Mouse (Mus musculus): ENCODE measurements around the gene Topbp1. TPM values are rescaled to one million over a fixed set of nuclear protein-coding genes. Genes with fewer than 3 reads are reported as not detected.
A peak's percentile ranks its signal among the peaks of the same experiment; 100 is the strongest.

Gene Topbp1
- 78.9 and 79.3 TPM in 2 replicates for polyA plus RNA-seq (2016; fragmentation: Nextera tagmentation; extraction: Ambion mirVana)

DNA sequence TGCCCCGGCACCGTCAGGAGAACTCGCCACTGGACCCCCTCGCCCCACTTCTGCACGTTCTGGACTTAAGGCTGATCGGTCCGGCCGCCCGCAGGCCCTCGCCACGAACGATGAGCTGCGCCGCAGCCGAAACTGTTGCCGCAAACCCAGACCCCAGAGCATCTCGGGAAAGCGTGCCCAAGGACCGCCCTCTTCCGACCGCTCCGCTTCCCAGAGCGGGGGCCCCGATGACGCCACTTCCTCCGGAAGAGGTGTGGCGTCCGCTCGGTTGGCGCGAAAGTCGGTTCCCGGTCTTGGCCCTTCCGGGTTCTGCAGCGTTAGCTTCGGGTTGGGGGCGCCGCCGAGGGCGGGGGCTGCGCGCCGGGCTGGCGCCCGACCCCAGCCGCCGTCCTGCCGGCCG is at the start of gene Topbp1, which contains the start of gene 1300017J02Rik:
Topbp1 (plus strand) TSS at position 289 of the 400 bp plus-strand sequence.
1300017J02Rik (minus strand) TSS at position 156 of the 400 bp plus-strand sequence.
- Histone ChIP-seq H3K36me3 (peaks cover 33% of the 10 kb centered on the region), H3K27me3 (ENCODE audit: low read depth, poor library complexity, severe bottlenecking) (no peaks in the 10 kb centered on the region), H3K9me3 (replicated peaks) (no peaks in the 10 kb centered on the region), H3K4me1 (peaks cover 35% of the 10 kb centered on the region), H3K27ac (replicated peaks) (peak within 1 kb of the TSS; percentile 97), H3K4me3 (peak within 1 kb of the TSS; percentile 94)
- DNase-seq (ENCODE audit: low spot score), result peak; percentile 96
- under 1% methylated on average over 49 of the region's 49 CpGs for WGBS

DNA sequence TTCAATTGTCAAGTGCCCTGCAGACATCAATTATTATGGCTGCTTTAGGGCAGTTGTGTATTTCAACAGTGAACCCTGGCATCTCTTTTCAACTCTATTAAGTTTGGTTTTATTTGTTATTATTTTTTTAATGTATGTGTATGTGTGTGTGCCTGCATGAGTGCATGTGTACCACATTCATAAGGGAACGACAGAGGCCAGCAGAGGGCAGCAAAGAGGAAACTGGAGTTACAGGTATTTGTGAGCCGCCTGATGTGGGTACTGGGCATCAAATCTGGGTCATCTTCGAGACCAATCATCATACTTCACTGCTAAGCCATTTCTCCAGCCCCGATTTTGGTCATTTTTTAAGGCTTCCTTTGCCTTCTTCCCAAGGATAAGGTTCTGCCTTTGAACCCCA is 39.2 kb upstream of the Topbp1 start:
- Histone ChIP-seq H3K4me1 (no peaks in the 10 kb centered on the region), H3K36me3 (no peaks in the 10 kb centered on the region), H3K27me3 (ENCODE audit: low read depth, poor library complexity, severe bottlenecking) (no peaks in the 10 kb centered on the region), H3K9me3 (replicated peaks) (no peaks in the 10 kb centered on the region), H3K27ac (replicated peaks) (no peak overlapping the region), H3K4me3 (no peak overlapping the region)
- WGBS, result 90% methylated on average over 4 of the region's 4 CpGs
- DNase-seq (ENCODE audit: low spot score), result no peak

DNA sequence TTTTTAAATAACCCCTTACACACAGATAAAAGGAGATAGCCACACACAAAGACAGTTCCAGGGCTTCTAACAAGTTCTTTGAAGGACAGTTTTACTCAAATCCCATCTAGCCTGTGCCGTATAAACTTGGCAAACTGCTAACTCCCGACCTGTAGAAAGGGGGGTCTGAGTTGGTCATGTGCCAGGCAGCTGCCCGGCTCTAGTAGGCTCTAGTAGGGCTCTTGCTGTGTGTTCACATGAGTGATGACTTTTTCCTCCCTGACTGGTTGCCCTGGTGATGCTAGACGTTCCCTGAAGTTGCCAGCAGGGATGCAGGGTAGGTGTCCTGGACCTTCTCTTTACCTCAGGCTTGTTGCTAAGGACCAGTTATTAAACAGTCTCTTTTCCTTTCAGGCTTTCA is 33.9 kb upstream of the Topbp1 start:
- H3K36me3 ChIP-seq, result no peaks in the 10 kb centered on the region
- DNase-seq (ENCODE audit: low spot score), result no peak
- no peaks in the 10 kb centered on the region for H3K27me3 ChIP-seq (ENCODE audit: low read depth, poor library complexity, severe bottlenecking)
- no peak overlapping the region for H3K27ac ChIP-seq (replicated peaks)
- no peak overlapping the region for H3K4me3 ChIP-seq
- no peaks in the 10 kb centered on the region for H3K9me3 ChIP-seq (replicated peaks)
- 57% methylated on average over 4 of the region's 4 CpGs for WGBS
- H3K4me1 ChIP-seq, result peaks cover 7% of the 10 kb centered on the region; the same call in 1 of the 2 replicates

DNA sequence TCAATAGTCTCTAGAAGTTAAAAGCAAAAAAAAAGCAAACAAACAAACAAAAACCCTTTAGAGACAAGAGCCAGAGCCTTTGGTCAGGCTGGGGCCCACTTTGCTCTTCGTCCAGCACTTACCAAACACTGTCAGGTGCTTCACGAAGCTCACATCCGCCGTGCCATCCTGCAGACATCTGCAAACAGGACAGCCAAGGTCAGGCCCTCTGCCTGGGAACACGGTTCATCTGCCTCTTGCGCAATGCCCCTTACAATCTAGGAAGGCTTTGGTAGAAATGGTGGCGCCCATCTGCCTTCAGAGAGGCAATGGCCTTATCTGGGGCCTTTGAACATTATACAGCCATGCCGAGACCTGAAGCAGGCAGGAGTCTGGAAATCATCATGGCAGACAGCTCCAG is 30.2 kb upstream of the Topbp1 start:
- Histone ChIP-seq H3K36me3 (no peaks in the 10 kb centered on the region), H3K27ac (replicated peaks) (no peak overlapping the region), H3K27me3 (ENCODE audit: low read depth, poor library complexity, severe bottlenecking) (no peaks in the 10 kb centered on the region), H3K4me1 (peaks cover 7% of the 10 kb centered on the region; the same call in 1 of the 2 replicates), H3K9me3 (replicated peaks) (no peaks in the 10 kb centered on the region), H3K4me3 (no peak overlapping the region)
- DNase-seq (ENCODE audit: low spot score), result no peak
- 90% methylated on average over 8 of the region's 8 CpGs for WGBS

DNA sequence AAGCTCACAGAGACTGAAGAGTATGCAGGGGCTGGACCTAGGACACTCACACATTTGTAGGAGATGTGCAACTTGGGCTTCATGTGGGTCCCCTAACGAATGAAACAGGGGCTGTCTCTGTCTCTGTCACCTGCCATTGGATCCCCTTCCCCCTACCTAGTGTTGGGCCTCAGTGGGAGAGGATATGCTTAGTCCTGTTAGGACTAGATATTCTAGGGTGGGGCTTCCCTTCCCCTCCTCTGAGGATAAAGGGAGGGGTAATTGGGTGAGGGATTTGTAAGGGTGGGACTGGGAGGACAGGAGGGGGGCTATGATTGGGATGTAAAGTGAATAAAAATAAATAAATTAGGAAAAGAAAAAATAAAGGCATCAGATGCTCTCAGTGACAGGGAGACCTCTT is 29.3 kb upstream of the Topbp1 start:
- WGBS, result 67% methylated on average over 1 of the region's 1 CpGs
- Histone ChIP-seq H3K9me3 (replicated peaks) (no peaks in the 10 kb centered on the region), H3K27ac (replicated peaks) (no peak overlapping the region), H3K36me3 (no peaks in the 10 kb centered on the region), H3K4me3 (no peak overlapping the region), H3K27me3 (ENCODE audit: low read depth, poor library complexity, severe bottlenecking) (no peaks in the 10 kb centered on the region), H3K4me1 (peaks cover 7% of the 10 kb centered on the region; the same call in 1 of the 2 replicates)
- no peak for DNase-seq (ENCODE audit: low spot score)

DNA sequence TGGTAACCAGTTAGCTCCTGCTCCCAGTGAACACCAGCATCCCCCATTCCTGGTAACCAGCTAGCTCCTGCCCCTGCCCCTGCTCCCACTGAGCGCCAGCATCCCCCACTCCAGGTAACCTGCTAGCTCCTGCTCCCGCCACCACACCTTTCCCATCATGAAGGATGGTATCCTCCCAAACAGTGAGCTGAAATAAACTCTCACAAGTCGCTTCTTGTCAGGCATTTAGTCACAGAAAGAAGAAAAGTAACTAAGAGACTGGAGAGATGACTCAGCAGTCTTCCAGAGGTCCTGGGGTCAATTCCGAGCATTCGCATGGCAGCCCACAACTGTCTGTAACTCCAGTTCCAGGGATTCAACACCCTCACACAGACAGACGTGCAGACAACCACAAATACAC is 28.1 kb upstream of the Topbp1 start:
- no peaks in the 10 kb centered on the region for H3K27me3 ChIP-seq (ENCODE audit: low read depth, poor library complexity, severe bottlenecking)
- no peaks in the 10 kb centered on the region for H3K36me3 ChIP-seq
- 86% methylated on average over 6 of the region's 6 CpGs for WGBS
- no peak overlapping the region for H3K4me3 ChIP-seq
- H3K27ac ChIP-seq (replicated peaks), result no peak overlapping the region
- 0 out of 2 replicates have a peak, but pooled peaks cover under 1% of the 10 kb centered on the region for H3K4me1 ChIP-seq
- no peaks in the 10 kb centered on the region for H3K9me3 ChIP-seq (replicated peaks)
- DNase-seq (ENCODE audit: low spot score), result no peak

DNA sequence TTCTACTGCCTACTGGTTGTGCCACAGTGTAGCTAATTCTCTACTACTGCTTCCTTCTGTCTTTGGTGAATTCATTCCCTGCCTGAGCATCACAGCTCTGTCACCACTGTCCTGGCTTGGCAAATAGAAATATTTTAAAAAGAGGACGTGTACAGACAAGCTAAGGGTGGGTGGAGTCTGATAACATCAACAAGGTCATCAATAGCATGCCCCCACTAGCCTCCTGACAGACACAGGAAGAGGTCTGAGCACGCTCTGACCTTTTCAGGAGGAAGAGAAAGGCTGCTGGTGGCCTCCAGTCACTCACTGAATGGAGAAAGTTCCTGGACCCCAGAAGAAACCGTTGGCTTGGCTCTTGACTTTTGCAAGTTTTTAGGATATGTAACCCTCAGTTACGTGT is 18.6 kb upstream of the Topbp1 start:
- WGBS, result 70% methylated on average over 4 of the region's 4 CpGs
- Histone ChIP-seq H3K4me3 (no peak overlapping the region), H3K9me3 (replicated peaks) (no peaks in the 10 kb centered on the region), H3K4me1 (no peaks in the 10 kb centered on the region), H3K36me3 (no peaks in the 10 kb centered on the region), H3K27ac (replicated peaks) (no peak overlapping the region), H3K27me3 (ENCODE audit: low read depth, poor library complexity, severe bottlenecking) (no peaks in the 10 kb centered on the region)
- no peak for DNase-seq (ENCODE audit: low spot score)

DNA sequence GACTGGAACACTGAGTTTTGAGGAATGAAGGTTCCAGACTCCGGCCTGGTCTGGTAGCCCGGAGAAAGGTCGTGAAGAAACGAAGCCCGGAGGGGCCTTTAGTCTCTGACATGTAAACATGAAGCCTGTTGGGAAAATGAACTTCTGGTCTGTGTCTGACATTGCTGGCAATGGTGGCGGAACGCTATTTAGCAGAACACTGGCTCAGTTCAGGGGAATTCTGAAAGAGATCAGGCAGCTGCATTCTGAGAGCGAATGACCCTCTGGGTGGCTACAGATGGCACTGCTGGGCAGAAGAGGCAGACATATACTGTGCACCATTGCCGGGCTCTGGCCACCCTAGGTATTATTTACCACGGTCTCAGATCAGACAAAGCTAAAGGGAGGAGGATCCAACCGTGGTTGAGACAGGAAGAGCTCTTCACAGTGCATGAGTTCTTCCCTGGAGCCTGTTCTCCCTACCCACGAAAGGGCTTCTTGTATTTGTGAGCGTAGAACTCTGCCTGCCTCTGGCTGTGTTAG is 18.1 kb upstream of the Topbp1 start:
- no peak overlapping the region for H3K4me3 ChIP-seq

DNA sequence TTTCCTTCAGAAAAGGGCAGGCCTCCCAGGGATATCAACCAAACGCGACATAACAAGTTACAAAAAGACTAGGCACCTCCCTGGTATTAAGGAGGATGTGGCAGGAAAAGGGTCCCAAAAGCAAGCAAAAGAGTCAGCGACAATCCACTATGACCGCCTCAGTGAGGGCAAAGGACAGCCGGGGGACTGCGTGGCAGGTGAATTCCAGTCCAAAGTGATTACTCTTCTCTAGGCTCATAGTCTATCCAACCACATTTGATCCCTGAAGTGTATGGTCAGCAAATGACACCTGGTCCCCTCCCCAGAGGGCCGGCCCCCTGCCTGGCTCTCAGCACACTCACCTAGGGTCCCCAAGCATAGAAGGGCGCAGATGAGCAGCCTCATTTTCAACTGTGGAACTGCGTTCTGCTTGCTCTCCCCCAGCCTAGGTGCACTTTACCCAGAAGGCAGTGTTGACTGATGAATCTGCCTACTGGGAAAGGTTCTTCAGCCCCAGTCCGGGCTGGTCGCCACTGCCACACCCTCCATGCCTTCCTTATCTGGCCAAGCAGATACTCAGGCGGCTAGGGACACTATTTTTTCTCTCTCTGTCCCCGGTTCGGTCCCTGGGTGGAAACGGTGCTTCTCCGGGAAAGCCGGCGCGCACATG is 17.1 kb upstream of the Topbp1 start:
- H3K4me3 ChIP-seq, result no peak overlapping the region
- H3K9me3 ChIP-seq (replicated peaks), result no peaks in the 10 kb centered on the region
- no peaks in the 10 kb centered on the region for H3K4me1 ChIP-seq
- 0 out of 2 replicates have a peak overlapping the region, but pooled peaks have one; percentile 9 for H3K27ac ChIP-seq (replicated peaks)
- DNase-seq (ENCODE audit: low spot score), result no peak
- WGBS, result 88% methylated on average over 19 of the region's 19 CpGs
- H3K27me3 ChIP-seq (ENCODE audit: low read depth, poor library complexity, severe bottlenecking), result no peaks in the 10 kb centered on the region
- H3K36me3 ChIP-seq, result no peaks in the 10 kb centered on the region

More for the DNA sequence above, 18.1 kb upstream of the Topbp1 start:
- DNase-seq (ENCODE audit: low spot score), result no peak
- Histone ChIP-seq H3K4me1 (no peaks in the 10 kb centered on the region), H3K9me3 (replicated peaks) (no peaks in the 10 kb centered on the region), H3K27me3 (ENCODE audit: low read depth, poor library complexity, severe bottlenecking) (no peaks in the 10 kb centered on the region), H3K27ac (replicated peaks) (no peak overlapping the region), H3K36me3 (no peaks in the 10 kb centered on the region)
- 80% methylated on average over 13 of the region's 13 CpGs for WGBS

DNA sequence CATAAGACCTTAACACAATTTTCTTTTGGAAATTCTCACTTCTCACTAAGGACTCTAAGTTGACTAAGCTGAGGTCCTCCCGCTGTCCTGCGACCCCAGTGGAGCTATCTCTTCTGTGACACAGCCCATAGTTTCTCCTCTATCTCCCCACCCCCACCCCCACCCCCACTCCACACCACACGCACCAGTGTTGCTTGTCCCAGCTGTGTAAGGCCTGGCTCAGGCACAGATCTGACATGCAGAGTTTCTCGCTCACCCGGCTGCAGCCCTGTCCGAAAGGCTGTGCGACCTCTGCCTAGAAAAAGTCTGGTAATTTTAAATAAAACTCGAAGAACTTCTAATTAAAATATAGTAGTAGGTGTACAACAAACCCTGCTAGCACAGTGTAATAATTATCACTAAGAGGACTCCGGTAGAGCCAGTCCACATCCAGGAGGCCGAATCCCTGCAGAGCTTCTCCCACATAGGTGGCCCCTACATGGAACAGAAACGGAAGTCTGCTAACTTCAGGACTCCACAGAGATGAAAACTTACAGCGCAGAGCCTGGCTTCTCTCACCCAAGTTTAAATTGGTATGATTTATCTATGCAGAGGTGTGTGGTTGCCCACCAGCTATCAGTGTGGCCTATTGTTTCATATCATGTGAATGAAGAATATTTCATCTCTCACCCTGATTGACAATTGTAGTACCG is 16.4 kb upstream of the Topbp1 start:
- no peak overlapping the region for H3K4me3 ChIP-seq
- no peaks in the 10 kb centered on the region for H3K4me1 ChIP-seq
- H3K27me3 ChIP-seq (ENCODE audit: low read depth, poor library complexity, severe bottlenecking), result no peaks in the 10 kb centered on the region
- no peaks in the 10 kb centered on the region for H3K9me3 ChIP-seq (replicated peaks)
- 89% methylated on average over 13 of the region's 13 CpGs for WGBS
- H3K36me3 ChIP-seq, result no peaks in the 10 kb centered on the region
- DNase-seq (ENCODE audit: low spot score), result no peak
- no peak overlapping the region for H3K27ac ChIP-seq (replicated peaks)

DNA sequence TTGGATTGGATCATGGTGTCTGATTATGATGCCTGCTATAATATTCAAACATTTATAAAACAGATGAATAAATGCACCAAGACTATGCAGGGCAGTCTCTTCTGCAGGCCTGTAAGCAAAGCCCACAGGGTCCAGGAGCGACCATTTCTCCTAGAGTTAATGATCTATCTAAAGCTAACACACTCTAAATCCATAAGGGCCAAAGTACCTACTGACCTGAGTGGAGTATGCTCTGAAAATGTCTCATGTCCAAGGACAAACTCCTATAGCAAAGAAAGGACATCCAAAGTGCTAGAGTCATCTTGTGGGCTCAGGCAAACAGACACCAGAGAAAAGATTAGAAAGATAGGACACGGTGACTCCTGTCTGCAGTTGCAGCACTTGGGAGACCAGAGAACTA is 10.5 kb upstream of the Topbp1 start:
- DNase-seq (ENCODE audit: low spot score), result no peak
- H3K4me3 ChIP-seq, result no peak overlapping the region
- no peaks in the 10 kb centered on the region for H3K9me3 ChIP-seq (replicated peaks)
- no peak overlapping the region for H3K27ac ChIP-seq (replicated peaks)
- H3K36me3 ChIP-seq, result no peaks in the 10 kb centered on the region
- 95% methylated on average over 2 of the region's 2 CpGs for WGBS
- no peaks in the 10 kb centered on the region for H3K4me1 ChIP-seq
- no peaks in the 10 kb centered on the region for H3K27me3 ChIP-seq (ENCODE audit: low read depth, poor library complexity, severe bottlenecking)

DNA sequence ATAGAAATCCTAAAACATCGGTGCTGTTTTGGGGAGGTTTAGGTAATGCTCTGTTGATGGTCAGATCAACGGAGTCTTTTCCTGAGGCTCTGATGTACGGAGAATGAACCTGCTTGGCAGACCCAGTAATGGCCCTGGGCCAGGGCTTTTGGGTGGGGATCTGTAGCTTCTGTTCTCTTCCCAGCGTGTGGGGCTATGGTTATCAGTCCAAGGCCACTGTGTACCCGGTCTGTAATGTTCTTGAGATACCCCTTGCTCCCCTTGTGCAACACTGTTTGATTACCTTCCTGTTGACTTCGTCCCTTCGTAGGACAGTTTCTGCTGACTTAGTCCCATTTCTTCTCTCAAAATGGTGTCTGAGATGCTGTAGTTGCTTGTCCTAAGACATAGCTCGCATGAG is 3.9 kb upstream of the Topbp1 start:
- Histone ChIP-seq H3K9me3 (replicated peaks) (no peaks in the 10 kb centered on the region), H3K4me3 (no peak overlapping the region), H3K36me3 (no peaks in the 10 kb centered on the region), H3K4me1 (peaks cover 13% of the 10 kb centered on the region), H3K27me3 (ENCODE audit: low read depth, poor library complexity, severe bottlenecking) (no peaks in the 10 kb centered on the region), H3K27ac (replicated peaks) (no peak overlapping the region)
- 92% methylated on average over 8 of the region's 8 CpGs for WGBS
- no peak for DNase-seq (ENCODE audit: low spot score)

DNA sequence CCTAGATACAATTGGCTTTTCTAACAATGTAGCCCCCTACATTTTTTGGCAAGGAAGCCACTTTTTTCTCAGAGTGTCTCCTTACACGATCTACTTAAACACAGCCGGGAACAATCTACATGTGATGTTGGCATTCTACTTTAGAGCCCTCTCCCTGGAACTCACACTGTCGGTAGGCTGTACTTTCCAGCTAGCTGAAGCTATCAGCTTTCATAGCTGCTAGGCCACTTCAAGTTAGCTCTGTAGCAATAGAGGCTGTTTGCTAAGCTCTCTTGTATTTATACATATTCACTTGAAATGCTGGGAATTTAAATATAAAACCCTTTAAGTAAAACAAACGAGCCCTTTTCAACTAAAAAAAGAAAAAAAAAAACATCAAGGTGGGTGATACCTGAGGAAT is 2.8 kb upstream of the Topbp1 start:
- 89% methylated on average over 4 of the region's 4 CpGs for WGBS
- H3K36me3 ChIP-seq, result peaks cover 6% of the 10 kb centered on the region

More for the DNA sequence above, 2.8 kb upstream of the Topbp1 start:
- no peak overlapping the region for H3K27ac ChIP-seq (replicated peaks)
- peaks cover 25% of the 10 kb centered on the region for H3K4me1 ChIP-seq
- no peaks in the 10 kb centered on the region for H3K9me3 ChIP-seq (replicated peaks)
- H3K27me3 ChIP-seq (ENCODE audit: low read depth, poor library complexity, severe bottlenecking), result no peaks in the 10 kb centered on the region
- no peak overlapping the region for H3K4me3 ChIP-seq
- no peak for DNase-seq (ENCODE audit: low spot score)

Data from midbrain, embryonic 10.5 days (tissue).